Mouse (Mus musculus) liver, embryonic 11.5 days (tissue): ENCODE measurements around the gene Limch1. TPM values are rescaled to one million over a fixed set of nuclear protein-coding genes. Genes with fewer than 3 reads are reported as not detected.

Experiments used
- ATAC-seq: fragments of 200-750 bp; cut with Nextera tagmentation; replicated peaks from 2 replicates; pipeline ENCODE4 v1.8.0; 2017; ENCODE audit warnings: moderate number of reproducible peaks, mild to moderate bottlenecking, moderate TSS enrichment, moderate library complexity; ENCODE audit not compliant: low FRiP score
- DNase-seq: peaks from one replicate; pipeline ENCODE4 v3.0.0-alpha.2; 2017; ENCODE audit warnings: low spot score
- H3K27ac ChIP-seq: fragments of 300-500 bp; sonication (generic); 2 replicates; pipeline ENCODE4 v1.5.1; 2014; ENCODE audit warnings: mild to moderate bottlenecking, low read depth, low read length, control low read depth
- H3K27me3 ChIP-seq: fragments of 300-500 bp; sonication (generic); replicated peaks from 2 replicates; pipeline ENCODE4 v1.6.1; 2014; ENCODE audit warnings: low read length, mixed read lengths; ENCODE audit not compliant: control insufficient read depth, insufficient read depth
- H3K36me3 ChIP-seq: fragments of 300-500 bp; sonication (generic); 2 replicates; pipeline ENCODE4 v1.6.1; 2014; ENCODE audit warnings: mild to moderate bottlenecking, low read length, moderate library complexity, mixed read lengths; ENCODE audit not compliant: control insufficient read depth, insufficient read depth
- H3K4me1 ChIP-seq: fragments of 300-500 bp; sonication (generic); replicated peaks from 2 replicates; pipeline ENCODE4 v1.6.1; 2014; ENCODE audit warnings: low read length, mixed read lengths; ENCODE audit not compliant: control insufficient read depth, insufficient read depth
- H3K4me2 ChIP-seq: fragments of 300-500 bp; sonication (generic); 2 replicates; pipeline ENCODE4 v1.6.1; 2014; ENCODE audit warnings: mild to moderate bottlenecking, control low read depth, moderate library complexity
- H3K4me3 ChIP-seq: fragments of 300-500 bp; sonication (generic); 2 replicates; pipeline ENCODE4 v1.5.1; 2014; ENCODE audit warnings: low read depth, low read length, control low read depth
- H3K9ac ChIP-seq: fragments of 300-500 bp; sonication (generic); 2 replicates; pipeline ENCODE4 v1.6.1; 2014; ENCODE audit warnings: low read depth, low read length, control low read depth
- H3K9me3 ChIP-seq: fragments of 300-500 bp; sonication (generic); 2 replicates; pipeline ENCODE4 v1.6.1; 2016; ENCODE audit warnings: low read length, inconsistent platforms, mixed read lengths; ENCODE audit not compliant: control insufficient read depth
- WGBS: fragments of 180-500 bp; shearing (Covaris S2); extraction: QIAGEN DNeasy Blood & Tissue Kit; methylation state at CpG from one replicate; pipeline ENCODE4 v1.1.7; 2014; 5-methylcytosine and 5-hydroxymethylcytosine counted together
- polyA plus RNA-seq: library from polyadenylated mRNA; unstranded; fragments of >200 nt; fragmentation: Nextera tagmentation; extraction: Ambion mirVana; gene quantifications from 2 replicates; pipeline ENCODE4 v1.2.1, GENCODE M21; 2014

Limch1 gene
- polyA plus RNA-seq, 1 experiment from 2014 or later, result 11.6 TPM

GRCm38 (mm10) chr5:67096378-67096771 lies 350.7 kb downstream of the Limch1 start:
- no peaks in the 10 kb centered on the region for H3K36me3 ChIP-seq
- no peaks in the 10 kb centered on the region for H3K9me3 ChIP-seq
- under 1% methylated on average over 28 of the region's 28 CpGs for WGBS
- ATAC-seq, result no peak
- no peaks in the 10 kb centered on the region; the same call in 1 of the 2 replicates for H3K4me1 ChIP-seq
- H3K9ac ChIP-seq, result no peak overlapping the region
- peaks cover 96% of the 10 kb centered on the region for H3K27me3 ChIP-seq
- peak overlapping the region; percentile 57 for H3K4me2 ChIP-seq
- peak; percentile 49 for DNase-seq
- H3K4me3 ChIP-seq, result peak overlapping the region; percentile 41
- no peak overlapping the region for H3K27ac ChIP-seq

- no peak overlapping the region for H3K4me3 ChIP-seq
- no peak overlapping the region for H3K27ac ChIP-seq
- H3K36me3 ChIP-seq, result no peaks in the 10 kb centered on the region
- H3K4me2 ChIP-seq, result no peak overlapping the region
- H3K4me1 ChIP-seq, result no peaks in the 10 kb centered on the region; the same call in 1 of the 2 replicates
- peaks cover 97% of the 10 kb centered on the region for H3K27me3 ChIP-seq
- ATAC-seq (no peak), DNase-seq (peak; percentile 52)
- WGBS, result 2% methylated on average over 41 of the region's 41 CpGs
- no peak overlapping the region for H3K9ac ChIP-seq
- H3K9me3 ChIP-seq, result no peaks in the 10 kb centered on the region
Measured at GRCm38 (mm10) chr5:67097106-67098050, 351.8 kb downstream of the Limch1 start.

- Histone ChIP-seq H3K9ac (no peak overlapping the region), H3K9me3 (no peaks in the 10 kb centered on the region), H3K36me3 (no peaks in the 10 kb centered on the region), H3K27ac (no peak overlapping the region), H3K27me3 (peaks cover 98% of the 10 kb centered on the region), H3K4me3 (no peak overlapping the region), H3K4me1 (no peaks in the 10 kb centered on the region; the same call in 1 of the 2 replicates), H3K4me2 (no peak overlapping the region)
- DNase-seq, result no peak
- 3% methylated on average over 23 of the region's 23 CpGs for WGBS
- ATAC-seq, result no peak
Measured at GRCm38 (mm10) chr5:67098051-67098732, 352.6 kb downstream of the Limch1 start.

GRCm38 (mm10) chr5:67098733-67099323 lies 353.2 kb downstream of the Limch1 start, which contains the start of gene Phox2b:
Phox2b (minus strand) TSS chr5:67099301.
- H3K4me2 ChIP-seq, result no peak within 1 kb of the TSS
- H3K4me1 ChIP-seq, result no peaks in the 10 kb centered on the region; the same call in 1 of the 2 replicates
- no peak within 1 kb of the TSS for H3K27ac ChIP-seq
- no peaks in the 10 kb centered on the region for H3K36me3 ChIP-seq
- WGBS, result 2% methylated on average over 16 of the region's 16 CpGs
- ATAC-seq, result no peak
- H3K27me3 ChIP-seq, result peaks cover 98% of the 10 kb centered on the region
- H3K4me3 ChIP-seq, result no peak within 1 kb of the TSS
- H3K9ac ChIP-seq, result no peak within 1 kb of the TSS
- H3K9me3 ChIP-seq, result no peaks in the 10 kb centered on the region
- DNase-seq, result peak; percentile 54

- DNase-seq (peak; percentile 49), ATAC-seq (no peak)
- WGBS, result 2% methylated on average over 32 of the region's 32 CpGs
- H3K27ac ChIP-seq, result no peak overlapping the region
- no peaks in the 10 kb centered on the region for H3K9me3 ChIP-seq
- no peaks in the 10 kb centered on the region for H3K36me3 ChIP-seq
- no peak overlapping the region for H3K4me2 ChIP-seq
- no peak overlapping the region for H3K9ac ChIP-seq
- no peaks in the 10 kb centered on the region; the same call in 1 of the 2 replicates for H3K4me1 ChIP-seq
- H3K27me3 ChIP-seq, result peaks cover 99% of the 10 kb centered on the region
- H3K4me3 ChIP-seq, result no peak overlapping the region
Measured at GRCm38 (mm10) chr5:67099393-67100271, 354.0 kb downstream of the Limch1 start.

- WGBS, result 3% methylated on average over 34 of the region's 34 CpGs
- peak; percentile 37 for DNase-seq
- Histone ChIP-seq H3K9me3 (no peaks in the 10 kb centered on the region), H3K4me2 (no peak overlapping the region), H3K27me3 (peaks cover 96% of the 10 kb centered on the region), H3K4me1 (no peaks in the 10 kb centered on the region; the same call in 1 of the 2 replicates), H3K9ac (no peak overlapping the region), H3K36me3 (no peaks in the 10 kb centered on the region), H3K27ac (no peak overlapping the region), H3K4me3 (no peak overlapping the region)
- no peak for ATAC-seq
Measured at GRCm38 (mm10) chr5:67100564-67101394, 355.2 kb downstream of the Limch1 start.

- H3K4me2 ChIP-seq, result no peak overlapping the region
- DNase-seq, result no peak
- H3K4me1 ChIP-seq, result no peaks in the 10 kb centered on the region
- no peak overlapping the region for H3K9ac ChIP-seq
- no peak overlapping the region for H3K4me3 ChIP-seq
- H3K27ac ChIP-seq, result no peak overlapping the region
- WGBS, result 4% methylated on average over 9 of the region's 9 CpGs
- H3K27me3 ChIP-seq, result peaks cover 92% of the 10 kb centered on the region
- H3K36me3 ChIP-seq, result no peaks in the 10 kb centered on the region
- no peaks in the 10 kb centered on the region for H3K9me3 ChIP-seq
- no peak for ATAC-seq
Measured at GRCm38 (mm10) chr5:67101395-67101760, 355.8 kb downstream of the Limch1 start.
